Mouse (Mus musculus) kidney, postnatal 14 days (tissue): ENCODE data around the gene Epdr1.
"Not testable (repeated sequence)": the region's sequence is repeated elsewhere in the genome, so short reads cannot be mapped to it uniquely, and the experiment has no call there.

Experiments used
- DNase-seq: peaks from one replicate; pipeline ENCODE4 v3.0.0; 2022; ENCODE audit warnings: mixed read lengths

Gene Epdr1

DNA sequence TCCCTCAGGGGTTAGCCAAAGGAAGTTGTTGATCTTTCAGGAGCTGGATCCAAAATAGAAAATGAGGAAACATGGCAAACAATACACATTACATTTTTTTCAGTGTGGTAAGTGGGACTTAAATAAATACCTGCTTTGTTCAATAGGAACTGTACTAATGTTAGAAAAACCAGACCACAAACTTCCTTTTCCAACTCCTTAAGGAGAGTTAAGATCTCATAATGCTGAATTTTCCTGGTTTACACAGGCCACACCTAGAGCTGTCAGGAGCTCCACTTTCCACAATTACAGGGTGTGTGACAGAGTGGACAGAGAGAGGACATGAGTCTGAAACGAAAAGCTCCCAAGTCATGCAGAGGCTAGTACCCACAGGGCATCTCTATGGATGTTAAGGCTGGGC lies 16.0 kb downstream of the Epdr1 start:
- no peak for DNase-seq

DNA sequence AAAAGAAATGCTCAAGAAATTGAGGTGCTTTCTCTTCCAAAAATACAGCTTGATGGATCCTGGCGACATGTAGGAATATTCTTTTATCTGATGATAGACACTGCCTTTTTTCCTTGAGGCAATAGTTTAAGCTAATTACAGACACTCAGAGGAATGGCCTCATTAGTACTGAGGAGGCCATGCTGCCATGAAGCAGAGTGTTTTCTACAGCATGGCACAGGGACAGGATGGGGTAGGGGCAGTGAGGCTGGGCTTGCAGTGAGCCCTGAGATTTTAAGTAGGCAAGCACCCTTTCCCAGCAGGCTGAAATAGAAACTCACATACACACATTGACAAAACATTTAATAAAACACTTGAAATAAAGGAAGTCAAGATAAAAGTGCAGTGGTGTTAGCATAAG lies 17.2 kb downstream of the Epdr1 start:
- DNase-seq = no peak

DNA sequence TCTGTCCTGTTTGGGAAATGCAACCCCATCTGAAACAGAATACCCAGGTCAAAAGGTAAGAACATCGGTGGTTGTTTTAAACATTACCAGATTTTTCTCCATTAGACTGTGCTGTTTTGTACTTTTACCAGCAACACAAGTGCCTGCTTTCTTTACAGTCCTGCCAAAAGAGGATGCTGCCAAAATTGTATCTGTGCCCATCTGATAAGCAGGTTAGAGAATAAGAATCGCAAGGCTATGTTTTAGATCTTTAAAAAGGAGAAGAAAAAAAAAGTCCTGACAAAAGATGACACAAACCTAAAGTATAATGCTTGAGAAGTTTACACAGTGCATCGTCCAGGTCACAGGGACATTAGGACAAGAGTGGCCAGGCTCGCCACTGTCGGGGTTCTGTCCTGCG lies 20.5 kb downstream of the Epdr1 start:
- DNase-seq = no peak

DNA sequence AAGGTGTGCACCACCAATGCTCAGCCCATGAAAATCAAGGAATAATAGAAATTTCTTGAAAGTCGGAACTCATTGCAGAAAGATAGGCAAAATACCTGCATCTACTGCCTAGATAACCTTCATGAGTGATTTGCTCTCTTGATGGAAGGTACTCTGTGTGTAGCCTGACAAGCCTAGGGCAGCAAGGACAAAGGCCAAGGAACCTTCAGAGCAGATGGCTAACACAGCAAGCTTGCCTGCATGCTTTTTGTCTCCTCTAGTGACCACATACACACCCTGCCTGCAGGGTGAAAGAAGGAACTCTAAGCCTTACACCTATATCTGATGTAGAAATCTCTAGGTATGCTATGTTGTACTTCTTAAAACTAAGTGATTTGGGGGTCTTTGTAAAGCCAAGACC lies 24.6 kb downstream of the Epdr1 start:
- no peak for DNase-seq

DNA sequence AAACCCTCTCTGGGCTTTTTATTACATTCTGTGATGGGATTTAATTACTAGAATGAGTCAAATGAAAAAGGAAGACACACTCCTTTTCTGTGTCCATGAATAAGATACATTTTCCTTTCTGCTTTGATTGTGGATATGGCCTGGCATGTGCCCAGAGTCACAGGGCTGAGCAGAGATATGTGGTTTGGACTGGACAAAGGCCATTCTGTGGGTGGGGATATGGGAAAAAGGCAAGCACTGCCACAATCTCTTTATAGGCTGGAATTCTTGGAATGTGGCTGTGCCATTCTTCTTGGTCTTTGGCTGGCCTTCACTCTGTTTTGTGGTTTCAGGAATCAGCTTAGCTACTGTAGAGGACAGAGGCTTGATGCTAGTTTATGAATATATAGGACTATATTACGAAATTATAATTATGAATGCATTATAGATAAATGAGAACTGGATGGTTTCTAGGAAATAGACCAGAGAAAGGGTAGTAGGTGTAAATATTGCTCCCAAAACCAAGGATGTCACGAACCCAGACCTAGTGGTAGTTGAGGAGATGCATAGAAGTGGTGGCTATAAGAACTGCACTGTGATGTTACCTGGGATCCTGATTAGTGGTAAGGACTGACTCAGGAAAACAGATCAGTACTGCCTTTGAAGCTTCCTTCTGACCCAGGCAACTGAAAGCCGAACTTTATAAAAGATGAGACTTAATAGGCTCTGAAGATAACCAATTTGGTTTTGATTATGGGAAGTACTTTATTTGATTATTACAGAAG lies 28.5 kb downstream of the Epdr1 start:
- peak; percentile 3 for DNase-seq

DNA sequence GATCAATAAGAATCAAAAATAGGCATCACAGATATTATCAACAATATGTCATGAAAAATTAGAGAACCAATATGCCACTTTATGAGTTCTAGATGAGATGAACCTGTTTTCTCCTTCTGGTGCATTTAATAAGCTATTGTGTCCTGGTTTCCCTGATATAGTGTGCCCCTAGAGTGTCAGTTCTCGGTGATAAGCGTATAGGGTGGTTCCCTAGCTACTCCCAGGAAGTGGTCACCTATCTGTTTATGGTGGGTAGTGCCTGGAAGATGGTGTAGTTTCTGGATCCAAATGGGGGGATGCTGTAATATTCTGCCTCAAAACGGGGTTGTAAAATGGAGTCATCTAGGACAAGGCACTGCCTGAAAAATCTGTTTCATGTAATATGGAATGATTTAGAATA lies 43.8 kb downstream of the Epdr1 start:
- no peak for DNase-seq

DNA sequence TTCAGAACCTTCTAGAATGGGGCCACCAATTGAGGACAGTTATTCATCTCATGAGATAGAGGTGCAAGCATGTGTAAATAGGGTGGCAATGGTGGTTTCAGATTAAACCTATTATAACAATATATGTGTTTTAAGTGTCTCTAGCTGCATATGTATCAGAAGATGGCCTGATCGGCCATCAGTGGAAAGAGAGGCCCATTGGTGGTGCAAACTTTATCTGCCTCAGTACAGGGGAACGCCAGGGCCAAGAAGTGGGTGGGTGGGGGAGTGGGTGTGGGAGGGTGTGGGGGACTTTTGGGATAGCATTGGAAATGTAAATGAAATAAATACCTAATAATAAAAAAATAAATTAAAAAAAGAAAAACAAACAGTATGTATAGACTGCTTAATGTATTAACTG lies 45.0 kb downstream of the Epdr1 start:
- DNase-seq = not testable (repeated sequence)

DNA sequence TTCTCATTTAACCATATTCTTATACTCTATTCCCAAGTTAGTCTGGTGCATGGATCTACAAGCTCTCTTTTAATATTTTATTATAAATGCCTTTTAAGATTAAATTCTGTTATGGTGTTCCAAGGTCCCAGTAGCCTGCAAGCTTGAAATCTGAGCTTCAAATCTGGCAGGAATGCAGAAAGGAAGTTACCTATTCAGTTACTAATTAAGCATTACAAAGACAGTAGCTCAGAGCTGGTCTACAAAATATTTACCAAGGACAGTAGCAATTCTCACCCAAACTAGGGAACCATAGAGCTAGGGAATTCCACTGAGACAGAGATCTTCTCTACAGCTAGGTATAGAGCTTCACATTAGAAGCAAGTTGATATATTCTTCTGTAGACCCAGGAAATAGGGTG lies 49.6 kb downstream of the Epdr1 start:
- DNase-seq = not testable (repeated sequence)

DNA sequence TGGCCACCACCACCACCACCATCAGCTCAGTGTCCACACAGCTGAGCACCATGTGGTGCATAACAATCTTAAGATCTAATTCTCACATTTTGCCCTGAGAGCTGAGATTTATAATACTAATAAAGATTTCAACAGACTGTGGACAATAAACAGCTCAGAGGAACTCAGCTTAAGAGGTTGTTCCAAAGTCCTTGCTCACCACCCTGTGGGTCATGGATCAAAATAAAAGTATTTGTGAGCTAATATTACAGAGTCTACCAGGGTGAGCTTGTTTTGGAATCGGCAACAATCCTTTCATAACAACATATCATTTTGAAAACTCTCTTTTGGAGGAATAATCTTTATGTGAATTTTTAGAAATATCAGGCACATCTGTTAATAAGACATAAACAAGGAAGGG lies 57.2 kb downstream of the Epdr1 start:
- peak; percentile 13 for DNase-seq

DNA sequence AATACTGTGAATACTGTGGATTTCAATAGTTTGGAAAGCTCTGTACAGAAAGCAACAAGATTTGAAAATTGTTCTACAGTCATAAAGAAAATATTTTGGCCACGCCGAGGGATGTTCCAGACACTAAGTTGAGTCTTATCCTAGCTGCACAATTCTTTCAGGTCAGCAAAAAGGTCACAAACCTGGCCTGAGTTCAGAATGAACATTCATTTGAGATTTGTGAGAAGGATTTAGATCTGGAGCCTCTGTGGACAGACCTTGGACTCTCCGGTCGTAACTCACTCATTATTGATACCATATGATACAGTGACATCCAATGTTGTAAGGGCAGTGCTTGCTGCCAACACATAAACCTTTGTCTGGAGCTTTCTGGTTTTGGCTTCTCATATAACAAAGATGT lies 64.3 kb downstream of the Epdr1 start:
- DNase-seq = peak; percentile 26
